Mouse (Mus musculus): ENCODE data around the gene Nfu1. TPM values are rescaled to one million over a fixed set of nuclear protein-coding genes. Genes with fewer than 3 reads are reported as not detected.
A peak's percentile ranks its signal among the peaks of the same experiment; 100 is the strongest.

Nfu1 gene
- polyA plus RNA-seq, 1 experiment, result 108 TPM

GRCm38 (mm10) chr6:87039161-87039560, 30.1 kb downstream of the Nfu1 start:
- Histone ChIP-seq H3K36me3 (ENCODE audit: control insufficient read depth, insufficient read depth) (no peaks in the 10 kb centered on the region), H3ac (ENCODE audit: control insufficient read depth, insufficient read length, low read depth) (no peak overlapping the region), H3K79me2 (ENCODE audit: control insufficient read depth, insufficient read depth) (peaks cover 15% of the 10 kb centered on the region), H3K79me3 (ENCODE audit: low read depth) (peaks cover 8% of the 10 kb centered on the region), H3K27me3 (ENCODE audit: control insufficient read depth, insufficient read depth, insufficient read length) (no peaks in the 10 kb centered on the region), H3K4me3 (ENCODE audit: insufficient read depth, poor library complexity, severe bottlenecking) (no peak overlapping the region)
- TF ChIP-seq MYOD1 (IDR thresholded peaks at IDR 0.05; ENCODE audit: control insufficient read depth, insufficient read length, low read depth) (no peak), CTCF (IDR thresholded peaks at IDR 0.05; ENCODE audit: control insufficient read depth, insufficient read depth, insufficient read length) (no peak), CEBPB (IDR thresholded peaks at IDR 0.05; ENCODE audit: low read depth) (no peak), MAX (IDR thresholded peaks at IDR 0.05) (no peak), FOSL1 (IDR thresholded peaks at IDR 0.05; ENCODE audit: insufficient read depth, low read length, poor library complexity, severe bottlenecking) (no peak), MYOG (IDR thresholded peaks at IDR 0.05; ENCODE audit: control insufficient read depth, extremely low read depth, insufficient read length) (no peak), USF1 (IDR thresholded peaks at IDR 0.05; ENCODE audit: low read depth) (no peak)

GRCm38 (mm10) chr6:87040971-87041370, 31.9 kb downstream of the Nfu1 start:
- no peak for TF ChIP-seq FOSL1 (IDR thresholded peaks at IDR 0.05; ENCODE audit: insufficient read depth, low read length, poor library complexity, severe bottlenecking)
- TF ChIP-seq MYOD1 (IDR thresholded peaks at IDR 0.05; ENCODE audit: control insufficient read depth, insufficient read length, low read depth), result no peak
- no peak for TF ChIP-seq USF1 (IDR thresholded peaks at IDR 0.05; ENCODE audit: low read depth)
- no peak for TF ChIP-seq CEBPB (IDR thresholded peaks at IDR 0.05; ENCODE audit: low read depth)
- no peak for TF ChIP-seq MAX (IDR thresholded peaks at IDR 0.05)
- no peak for TF ChIP-seq CTCF (IDR thresholded peaks at IDR 0.05; ENCODE audit: control insufficient read depth, insufficient read depth, insufficient read length)
- TF ChIP-seq MYOG (IDR thresholded peaks at IDR 0.05; ENCODE audit: control insufficient read depth, extremely low read depth, insufficient read length), result no peak

GRCm38 (mm10) chr6:87041431-87041830, 32.4 kb downstream of the Nfu1 start:
- Histone ChIP-seq H3K79me3 (ENCODE audit: low read depth) (peaks cover 11% of the 10 kb centered on the region), H3K79me2 (ENCODE audit: control insufficient read depth, insufficient read depth) (peaks cover 31% of the 10 kb centered on the region), H3K4me3 (ENCODE audit: insufficient read depth, poor library complexity, severe bottlenecking) (no peak overlapping the region), H3ac (ENCODE audit: control insufficient read depth, insufficient read length, low read depth) (no peak overlapping the region), H3K36me3 (ENCODE audit: control insufficient read depth, insufficient read depth) (no peaks in the 10 kb centered on the region), H3K27me3 (ENCODE audit: control insufficient read depth, insufficient read depth, insufficient read length) (no peaks in the 10 kb centered on the region)
- TF ChIP-seq MAX (IDR thresholded peaks at IDR 0.05), result no peak
- TF ChIP-seq MYOD1 (IDR thresholded peaks at IDR 0.05; ENCODE audit: control insufficient read depth, insufficient read length, low read depth), result no peak
- no peak for TF ChIP-seq CEBPB (IDR thresholded peaks at IDR 0.05; ENCODE audit: low read depth)
- TF ChIP-seq USF1 (IDR thresholded peaks at IDR 0.05; ENCODE audit: low read depth), result no peak
- TF ChIP-seq MYOG (IDR thresholded peaks at IDR 0.05; ENCODE audit: control insufficient read depth, extremely low read depth, insufficient read length), result no peak
- no peak for TF ChIP-seq CTCF (IDR thresholded peaks at IDR 0.05; ENCODE audit: control insufficient read depth, insufficient read depth, insufficient read length)
- no peak for TF ChIP-seq FOSL1 (IDR thresholded peaks at IDR 0.05; ENCODE audit: insufficient read depth, low read length, poor library complexity, severe bottlenecking)

More at GRCm38 (mm10) chr6:87040971-87041370, 31.9 kb downstream of the Nfu1 start:
- Histone ChIP-seq H3ac (ENCODE audit: control insufficient read depth, insufficient read length, low read depth) (no peak overlapping the region), H3K79me3 (ENCODE audit: low read depth) (peaks cover 11% of the 10 kb centered on the region), H3K27me3 (ENCODE audit: control insufficient read depth, insufficient read depth, insufficient read length) (no peaks in the 10 kb centered on the region), H3K4me3 (ENCODE audit: insufficient read depth, poor library complexity, severe bottlenecking) (no peak overlapping the region), H3K36me3 (ENCODE audit: control insufficient read depth, insufficient read depth) (no peaks in the 10 kb centered on the region), H3K79me2 (ENCODE audit: control insufficient read depth, insufficient read depth) (peaks cover 26% of the 10 kb centered on the region)

- TF ChIP-seq USF1 (IDR thresholded peaks at IDR 0.05; ENCODE audit: low read depth) (no peak), MYOD1 (IDR thresholded peaks at IDR 0.05; ENCODE audit: control insufficient read depth, insufficient read length, low read depth) (no peak), MAX (IDR thresholded peaks at IDR 0.05) (no peak), CTCF (IDR thresholded peaks at IDR 0.05; ENCODE audit: control insufficient read depth, insufficient read depth, insufficient read length) (no peak), CEBPB (IDR thresholded peaks at IDR 0.05; ENCODE audit: low read depth) (no peak), MYOG (IDR thresholded peaks at IDR 0.05; ENCODE audit: control insufficient read depth, extremely low read depth, insufficient read length) (no peak), FOSL1 (IDR thresholded peaks at IDR 0.05; ENCODE audit: insufficient read depth, low read length, poor library complexity, severe bottlenecking) (no peak)
- Histone ChIP-seq H3K4me3 (ENCODE audit: insufficient read depth, poor library complexity, severe bottlenecking) (peak overlapping the region; percentile 89), H3K36me3 (ENCODE audit: control insufficient read depth, insufficient read depth) (no peaks in the 10 kb centered on the region), H3K79me3 (ENCODE audit: low read depth) (peaks cover 11% of the 10 kb centered on the region), H3K79me2 (ENCODE audit: control insufficient read depth, insufficient read depth) (peaks cover 31% of the 10 kb centered on the region), H3K27me3 (ENCODE audit: control insufficient read depth, insufficient read depth, insufficient read length) (no peaks in the 10 kb centered on the region), H3ac (ENCODE audit: control insufficient read depth, insufficient read length, low read depth) (peak overlapping the region; percentile 67)
These were observed 32.9 kb downstream of the Nfu1 start for GRCm38 (mm10) chr6:87042004-87042336.

GRCm38 (mm10) chr6:87042337-87043130, 33.5 kb downstream of the Nfu1 start, which contains the start of gene Gfpt1:
Gene Gfpt1 (plus strand): TSS chr6:87042846.
- H3K79me3 ChIP-seq (ENCODE audit: low read depth), result peaks cover 11% of the 10 kb centered on the region
- H3K36me3 ChIP-seq (ENCODE audit: control insufficient read depth, insufficient read depth), result no peaks in the 10 kb centered on the region
- H3K79me2 ChIP-seq (ENCODE audit: control insufficient read depth, insufficient read depth), result peaks cover 36% of the 10 kb centered on the region
- no peaks in the 10 kb centered on the region for H3K27me3 ChIP-seq (ENCODE audit: control insufficient read depth, insufficient read depth, insufficient read length)
- TF ChIP-seq MYOD1 (IDR thresholded peaks at IDR 0.05; ENCODE audit: control insufficient read depth, insufficient read length, low read depth) (no peak), USF1 (IDR thresholded peaks at IDR 0.05; ENCODE audit: low read depth) (no peak), MAX (IDR thresholded peaks at IDR 0.05) (no peak), CTCF (IDR thresholded peaks at IDR 0.05; ENCODE audit: control insufficient read depth, insufficient read depth, insufficient read length) (no peak), MYOG (IDR thresholded peaks at IDR 0.05; ENCODE audit: control insufficient read depth, extremely low read depth, insufficient read length) (no peak), CEBPB (IDR thresholded peaks at IDR 0.05; ENCODE audit: low read depth) (no peak), FOSL1 (IDR thresholded peaks at IDR 0.05; ENCODE audit: insufficient read depth, low read length, poor library complexity, severe bottlenecking) (no peak)
- peak within 1 kb of the TSS; percentile 89 for H3ac ChIP-seq (ENCODE audit: control insufficient read depth, insufficient read length, low read depth)
- peak within 1 kb of the TSS; percentile 89 for H3K4me3 ChIP-seq (ENCODE audit: insufficient read depth, poor library complexity, severe bottlenecking)
